Mouse (Mus musculus): ENCODE measurements at regions not wholly inside any gene's neighbourhood (a gene's known extent, or its start where the extent isn't known, plus 50 kb on each side); places are given as distances from the start of the nearest gene placed in this dataset.

DNA sequence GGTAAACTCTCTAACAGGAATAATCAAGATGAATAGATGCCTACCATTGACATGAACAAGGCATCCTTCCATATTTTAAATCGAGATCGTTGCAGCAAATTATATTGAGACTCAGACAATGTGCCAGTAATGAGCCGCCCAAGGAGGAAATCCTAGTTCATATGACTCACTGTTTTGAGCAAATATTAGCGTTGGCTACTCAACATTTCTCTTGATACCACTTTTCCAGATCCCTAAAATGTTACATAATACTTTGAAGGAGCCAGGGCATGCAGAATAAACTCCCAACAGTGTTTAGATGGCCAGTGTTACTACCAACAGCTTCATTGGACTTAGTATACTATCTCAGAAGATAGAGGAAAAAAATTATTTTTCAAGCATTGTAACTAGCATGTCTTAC is 700.6 kb upstream of the Sox9 start:
- TF ChIP-seq CTCF (IDR thresholded peaks at IDR 0.05; ENCODE audit: low read depth) = no peak
- TF ChIP-seq EP300 (optimal IDR thresholded peaks at IDR 0.05) = no peak
